Mouse (Mus musculus): ENCODE measurements around the gene Cdc42ep5. TPM values are rescaled to one million over a fixed set of nuclear protein-coding genes. Genes with fewer than 3 reads are reported as not detected.
"Not testable (repeated sequence)": the region's sequence is repeated elsewhere in the genome, so short reads cannot be mapped to it uniquely, and the experiment has no call there.

The Cdc42ep5 gene
- total and polyA plus RNA-seq, 3 experiments: 0.33 to 0.62 TPM; not detected in 1

DNA sequence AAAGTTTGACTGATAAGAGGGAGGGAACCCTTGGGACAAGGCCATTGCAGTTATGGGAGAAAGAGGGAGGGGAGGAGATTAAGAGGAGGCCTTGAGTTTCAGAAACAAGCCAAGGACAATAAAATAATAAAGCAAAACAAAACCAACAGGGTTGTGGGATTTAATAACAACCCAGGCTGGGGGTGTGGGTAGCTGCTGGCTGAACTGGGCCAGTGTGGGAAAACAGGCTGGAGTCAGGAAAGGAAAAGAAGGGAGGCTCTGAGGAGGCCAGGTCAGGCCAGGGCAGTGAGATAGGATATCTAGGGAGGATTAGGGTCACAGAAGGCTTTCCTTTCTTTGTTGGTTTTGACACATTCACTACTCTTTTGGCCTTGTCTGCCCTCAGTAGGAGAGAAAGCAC is 2.4 kb upstream of the Cdc42ep5 start:
- DNase-seq (ENCODE audit: low spot score) (no peak), ATAC-seq (ENCODE audit: extremely low read depth, insufficient number of reproducible peaks, low FRiP score, poor library complexity, severe bottlenecking) (no peak)
- Histone ChIP-seq H3K27me3 (ENCODE audit: insufficient read depth, low read length) (peaks cover 16% of the 10 kb centered on the region), H3K4me1 (ENCODE audit: insufficient read depth, low read depth, low read length) (peaks cover 14% of the 10 kb centered on the region; the same call in 1 of the 2 replicates), H3K4me3 (ENCODE audit: low read depth, low read length) (no peak overlapping the region), H3K9me3 (replicated peaks) (no peaks in the 10 kb centered on the region), H3K36me3 (replicated peaks) (no peaks in the 10 kb centered on the region)
- no peak for TF ChIP-seq TAL1 (conservative IDR thresholded peaks at IDR 0.05; ENCODE audit: low read depth, low read length)
- no peak for TF ChIP-seq GATA2 (IDR thresholded peaks at IDR 0.05; ENCODE audit: borderline replicate concordance, low read depth, low read length)
- TF ChIP-seq CTCF (IDR thresholded peaks at IDR 0.05; ENCODE audit: low read depth, low read length): no peak

DNA sequence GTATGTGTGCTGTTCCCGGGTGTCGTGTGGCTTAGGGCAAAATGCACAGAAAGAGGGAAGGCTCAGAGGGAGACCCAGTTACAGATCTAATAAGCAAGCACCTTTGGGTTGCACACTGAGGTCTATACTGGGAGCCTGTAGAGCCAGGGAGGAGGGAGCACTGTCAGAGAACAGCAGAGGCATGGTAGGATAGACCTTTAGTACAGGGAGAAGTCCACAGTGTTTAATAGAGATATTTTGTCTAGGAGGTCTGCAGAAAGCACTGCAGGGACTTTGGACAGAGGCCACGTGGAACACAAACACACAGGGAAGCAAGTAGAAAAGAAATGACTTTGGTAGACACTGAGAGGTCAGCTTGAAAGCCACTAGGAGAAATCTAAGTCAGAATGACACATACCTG is 626 bp upstream of the Cdc42ep5 start:
- Histone ChIP-seq H3K4me3 (ENCODE audit: low read depth, low read length) (no peak overlapping the region), H3K27me3 (ENCODE audit: insufficient read depth, low read length) (peaks cover 19% of the 10 kb centered on the region), H3K4me1 (ENCODE audit: insufficient read depth, low read depth, low read length) (peaks cover 14% of the 10 kb centered on the region; the same call in 1 of the 2 replicates), H3K9me3 (replicated peaks) (no peaks in the 10 kb centered on the region), H3K36me3 (replicated peaks) (no peaks in the 10 kb centered on the region)
- ATAC-seq (ENCODE audit: extremely low read depth, insufficient number of reproducible peaks, low FRiP score, poor library complexity, severe bottlenecking) (no peak), DNase-seq (ENCODE audit: low spot score) (no peak)
- TF ChIP-seq GATA2 (IDR thresholded peaks at IDR 0.05; ENCODE audit: borderline replicate concordance, low read depth, low read length): no peak
- TF ChIP-seq GATA1 (IDR thresholded peaks at IDR 0.05; ENCODE audit: borderline replicate concordance, low read length): no peak
- TF ChIP-seq POLR2AphosphoS5 (IDR thresholded peaks at IDR 0.05; ENCODE audit: insufficient replicate concordance, low read depth, low read length): no peak
- no peak for TF ChIP-seq CTCF (IDR thresholded peaks at IDR 0.05; ENCODE audit: low read depth, low read length)
- no peak for TF ChIP-seq TAL1 (conservative IDR thresholded peaks at IDR 0.05; ENCODE audit: low read depth, low read length)

GRCm38 (mm10) chr7:4163571-4164072 is 1.0 kb downstream of the Cdc42ep5 start:
- Histone ChIP-seq H3K27me3 (ENCODE audit: insufficient read depth, low read length) (peaks cover 19% of the 10 kb centered on the region), H3K4me1 (ENCODE audit: insufficient read depth, low read depth, low read length) (peaks cover 14% of the 10 kb centered on the region; the same call in 1 of the 2 replicates), H3K36me3 (replicated peaks) (no peaks in the 10 kb centered on the region), H3K4me3 (ENCODE audit: low read depth, low read length) (no peak overlapping the region), H3K9me3 (replicated peaks) (no peaks in the 10 kb centered on the region)
- no peak for DNase-seq (ENCODE audit: low spot score)
- no peak; the same call in 1 of the 2 replicates for ATAC-seq (ENCODE audit: extremely low read depth, insufficient number of reproducible peaks, low FRiP score, poor library complexity, severe bottlenecking)
- TF ChIP-seq POLR2AphosphoS5 (IDR thresholded peaks at IDR 0.05; ENCODE audit: insufficient replicate concordance, low read depth, low read length) (no peak), TAL1 (conservative IDR thresholded peaks at IDR 0.05; ENCODE audit: low read depth, low read length) (no peak), CTCF (IDR thresholded peaks at IDR 0.05; ENCODE audit: low read depth, low read length) (no peak), GATA2 (IDR thresholded peaks at IDR 0.05; ENCODE audit: borderline replicate concordance, low read depth, low read length) (no peak), GATA1 (IDR thresholded peaks at IDR 0.05; ENCODE audit: borderline replicate concordance, low read length) (no peak)

DNA sequence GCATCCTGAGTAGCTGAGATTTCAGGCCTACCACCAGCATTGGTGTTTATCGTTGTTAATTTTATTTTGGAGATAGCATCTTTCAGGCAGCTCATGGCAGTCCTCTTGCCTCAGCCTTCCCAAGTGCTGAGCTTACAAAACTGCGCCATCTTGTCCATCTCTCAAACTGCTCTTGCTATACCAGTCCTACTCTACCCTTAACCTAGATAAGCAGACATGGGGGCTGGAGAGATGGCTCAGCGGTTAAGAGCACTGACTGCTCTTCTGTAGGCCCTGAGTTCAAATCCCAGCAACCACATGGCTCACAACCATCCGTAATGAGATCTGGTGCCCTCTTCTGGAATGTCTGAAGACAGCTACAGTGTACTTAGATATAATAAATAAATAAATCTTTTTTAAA is 3.1 kb downstream of the Cdc42ep5 start:
- Histone ChIP-seq H3K27me3 (ENCODE audit: insufficient read depth, low read length) (peaks cover 19% of the 10 kb centered on the region), H3K4me1 (ENCODE audit: insufficient read depth, low read depth, low read length) (peaks cover 12% of the 10 kb centered on the region; the same call in 1 of the 2 replicates)
- H3K9me3 ChIP-seq (replicated peaks); H3K36me3 ChIP-seq (replicated peaks); DNase-seq (ENCODE audit: low spot score); ATAC-seq (ENCODE audit: extremely low read depth, insufficient number of reproducible peaks, low FRiP score, poor library complexity, severe bottlenecking); H3K4me3 ChIP-seq (ENCODE audit: low read depth, low read length): not testable (repeated sequence)

DNA sequence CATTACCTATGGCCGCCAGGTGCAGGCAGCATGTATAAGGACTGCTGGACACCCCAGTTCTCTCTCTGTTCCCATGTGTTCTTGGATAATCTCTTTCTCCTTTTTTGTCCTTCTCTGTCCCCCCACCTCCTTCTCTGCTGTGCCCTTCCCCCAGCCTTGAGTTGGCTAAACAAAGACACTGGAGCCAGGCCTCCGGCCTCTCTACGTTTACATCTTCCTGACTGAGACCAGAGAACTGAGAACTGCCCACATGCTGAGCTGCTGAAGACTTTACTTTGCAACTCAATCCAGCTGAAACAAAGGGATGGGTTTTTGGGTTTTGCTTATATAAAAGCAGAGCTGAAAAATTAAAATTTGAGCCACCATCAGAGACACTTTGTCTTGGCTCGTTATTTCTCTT is 9.7 kb downstream of the Cdc42ep5 start:
- Histone ChIP-seq H3K4me1 (ENCODE audit: insufficient read depth, low read depth, low read length) (peaks cover 37% of the 10 kb centered on the region), H3K4me3 (ENCODE audit: low read depth, low read length) (no peak overlapping the region), H3K36me3 (replicated peaks) (no peaks in the 10 kb centered on the region), H3K27me3 (ENCODE audit: insufficient read depth, low read length) (no peaks in the 10 kb centered on the region), H3K9me3 (replicated peaks) (no peaks in the 10 kb centered on the region)
- TF ChIP-seq GATA2 (IDR thresholded peaks at IDR 0.05; ENCODE audit: borderline replicate concordance, low read depth, low read length) (no peak), CTCF (IDR thresholded peaks at IDR 0.05; ENCODE audit: low read depth, low read length) (no peak), TAL1 (conservative IDR thresholded peaks at IDR 0.05; ENCODE audit: low read depth, low read length) (no peak)
- DNase-seq (ENCODE audit: low spot score): no peak
- ATAC-seq (ENCODE audit: extremely low read depth, insufficient number of reproducible peaks, low FRiP score, poor library complexity, severe bottlenecking): no peak

DNA sequence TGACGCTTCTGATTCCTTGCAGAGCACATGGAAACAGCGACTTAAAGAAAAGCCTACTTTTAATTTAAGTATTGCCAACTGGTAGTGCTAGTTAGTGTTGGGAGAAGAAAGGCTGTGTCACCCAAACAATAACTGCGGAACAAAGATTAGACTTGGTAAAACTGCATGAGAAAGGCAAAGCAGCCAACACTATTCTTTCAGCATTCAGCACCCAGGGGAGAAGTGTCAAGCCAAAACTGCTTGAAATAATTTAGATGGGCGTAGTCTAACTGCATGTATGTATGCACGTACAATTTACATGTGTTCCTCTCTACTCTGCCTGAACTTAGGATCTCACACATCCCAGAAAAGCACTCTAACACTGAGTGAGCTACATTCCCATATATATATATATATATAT is 10.3 kb downstream of the Cdc42ep5 start:
- H3K27me3 ChIP-seq (ENCODE audit: insufficient read depth, low read length): no peaks in the 10 kb centered on the region
- no peak for DNase-seq (ENCODE audit: low spot score)
- H3K9me3 ChIP-seq (replicated peaks): no peaks in the 10 kb centered on the region
- TF ChIP-seq CTCF (IDR thresholded peaks at IDR 0.05; ENCODE audit: low read depth, low read length) (no peak), TAL1 (conservative IDR thresholded peaks at IDR 0.05; ENCODE audit: low read depth, low read length) (no peak), POLR2AphosphoS5 (IDR thresholded peaks at IDR 0.05; ENCODE audit: insufficient replicate concordance, low read depth, low read length) (no peak), GATA1 (IDR thresholded peaks at IDR 0.05; ENCODE audit: borderline replicate concordance, low read length) (no peak), GATA2 (IDR thresholded peaks at IDR 0.05; ENCODE audit: borderline replicate concordance, low read depth, low read length) (no peak)
- no peaks in the 10 kb centered on the region for H3K36me3 ChIP-seq (replicated peaks)
- H3K4me1 ChIP-seq (ENCODE audit: insufficient read depth, low read depth, low read length): peaks cover 43% of the 10 kb centered on the region
- no peak overlapping the region for H3K4me3 ChIP-seq (ENCODE audit: low read depth, low read length)
- no peak for ATAC-seq (ENCODE audit: extremely low read depth, insufficient number of reproducible peaks, low FRiP score, poor library complexity, severe bottlenecking)

GRCm38 (mm10) chr7:4151241-4151640 is 13.4 kb downstream of the Cdc42ep5 start:
- H3K4me1 ChIP-seq (ENCODE audit: insufficient read depth, low read depth, low read length): peaks cover 73% of the 10 kb centered on the region
- H3K9me3 ChIP-seq (replicated peaks): no peaks in the 10 kb centered on the region
- TF ChIP-seq TAL1 (conservative IDR thresholded peaks at IDR 0.05; ENCODE audit: low read depth, low read length): no peak
- TF ChIP-seq CTCF (IDR thresholded peaks at IDR 0.05; ENCODE audit: low read depth, low read length): no peak
- TF ChIP-seq POLR2AphosphoS5 (IDR thresholded peaks at IDR 0.05; ENCODE audit: insufficient replicate concordance, low read depth, low read length): no peak
- no peak for TF ChIP-seq GATA1 (IDR thresholded peaks at IDR 0.05; ENCODE audit: borderline replicate concordance, low read length)
- no peak for TF ChIP-seq GATA2 (IDR thresholded peaks at IDR 0.05; ENCODE audit: borderline replicate concordance, low read depth, low read length)
- H3K36me3 ChIP-seq (replicated peaks): peaks cover 25% of the 10 kb centered on the region
- no peak for ATAC-seq (ENCODE audit: extremely low read depth, insufficient number of reproducible peaks, low FRiP score, poor library complexity, severe bottlenecking)
- no peaks in the 10 kb centered on the region for H3K27me3 ChIP-seq (ENCODE audit: insufficient read depth, low read length)
- DNase-seq (ENCODE audit: low spot score): no peak
- H3K4me3 ChIP-seq (ENCODE audit: low read depth, low read length): peak overlapping the region; percentile 37; the same call in 1 of the 2 replicates

All from G1E (cell line).